Mouse (Mus musculus) intestine, embryonic 14.5 days (tissue): ENCODE results near the gene Catip. TPM values are rescaled to one million over a fixed set of nuclear protein-coding genes. Genes with fewer than 3 reads are reported as not detected.
"Not testable (repeated sequence)": the region's sequence is repeated elsewhere in the genome, so short reads cannot be mapped to it uniquely, and the experiment has no call there.

Experiments used
- ATAC-seq: fragments of 200-750 bp; cut with Nextera tagmentation; replicated peaks from 2 replicates; pipeline ENCODE4 v1.8.0; 2017; ENCODE audit warnings: low read depth, moderate number of reproducible peaks, moderate TSS enrichment, moderate library complexity; ENCODE audit not compliant: low FRiP score, low TSS enrichment
- DNase-seq: peaks from one replicate; pipeline ENCODE4 v3.0.0-alpha.2; 2018; ENCODE audit warnings: low spot score
- H3K27ac ChIP-seq: fragments of 300-500 bp; sonication (generic); 2 replicates; pipeline ENCODE4 v1.5.1; 2014; ENCODE audit warnings: low read depth, mild to moderate bottlenecking, control low read depth
- H3K27me3 ChIP-seq: fragments of 300-500 bp; sonication (generic); replicated peaks from 2 replicates; pipeline ENCODE4 v1.6.1; 2014; ENCODE audit warnings: low read length, control low read depth; ENCODE audit not compliant: control insufficient read depth, insufficient read depth
- H3K36me3 ChIP-seq: fragments of 300-500 bp; sonication (generic); 2 replicates; pipeline ENCODE4 v1.6.1; 2014; ENCODE audit warnings: low read length, control low read depth; ENCODE audit not compliant: control insufficient read depth, insufficient read depth
- H3K4me1 ChIP-seq: fragments of 300-500 bp; sonication (generic); replicated peaks from 2 replicates; pipeline ENCODE4 v1.6.1; 2014; ENCODE audit warnings: low read length, control low read depth, mixed read lengths; ENCODE audit not compliant: control insufficient read depth, insufficient read depth
- H3K4me2 ChIP-seq: fragments of 300-500 bp; sonication (generic); 2 replicates; pipeline ENCODE4 v1.6.1; 2014; ENCODE audit warnings: low read length
- H3K4me3 ChIP-seq: fragments of 300-500 bp; sonication (generic); 2 replicates; pipeline ENCODE4 v1.5.1; 2014; ENCODE audit warnings: low read depth, low read length, control low read depth, mixed read lengths
- H3K9ac ChIP-seq: fragments of 300-500 bp; sonication (generic); 2 replicates; pipeline ENCODE4 v1.6.1; 2014; ENCODE audit warnings: mild to moderate bottlenecking, low read length
- H3K9me3 ChIP-seq: fragments of 300-500 bp; sonication (generic); 2 replicates; pipeline ENCODE4 v1.6.1; 2016; ENCODE audit warnings: low read length, control low read depth; ENCODE audit not compliant: control insufficient read depth
- WGBS: fragments of 180-500 bp; shearing (Covaris S2); extraction: QIAGEN DNeasy Blood & Tissue Kit; methylation state at CpG from one replicate; pipeline ENCODE4 v1.1.7; 2014; 5-methylcytosine and 5-hydroxymethylcytosine counted together
- polyA plus RNA-seq: library from polyadenylated mRNA; unstranded; fragments of >200 nt; fragmentation: Nextera tagmentation; extraction: Ambion mirVana; gene quantifications from 2 replicates; pipeline ENCODE4 v1.2.1, GENCODE M21; 2014

Catip gene
- polyA plus RNA-seq, result 0.60 and 0.82 TPM in 2 replicates

DNA sequence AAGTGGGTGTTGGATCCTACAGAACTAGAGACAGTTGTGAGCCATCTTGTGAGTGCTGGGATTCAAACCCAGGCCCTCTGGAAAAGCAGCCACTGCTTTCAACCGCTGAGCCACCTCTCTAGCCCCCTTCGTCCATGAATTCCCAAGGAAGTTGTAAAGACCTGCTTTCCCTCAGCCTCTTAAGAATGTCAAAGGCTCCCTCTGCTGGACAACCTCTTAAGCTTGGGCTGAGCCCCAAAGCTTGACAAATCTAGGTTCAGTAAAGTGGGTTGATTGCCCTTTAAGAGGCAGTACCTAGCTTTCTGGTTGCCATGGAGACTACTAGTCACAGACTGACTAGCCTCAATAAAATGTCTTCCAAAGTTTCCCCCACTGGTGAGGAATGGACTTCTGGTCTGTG is at the start of gene Catip:
Gene Catip (plus strand): TSS at position 297 of the 400 bp plus-strand sequence.
- no peaks in the 10 kb centered on the region for H3K36me3 ChIP-seq
- no peaks in the 10 kb centered on the region for H3K9me3 ChIP-seq
- H3K4me3 ChIP-seq, result no peak within 1 kb of the TSS
- no peaks in the 10 kb centered on the region for H3K4me1 ChIP-seq
- H3K27ac ChIP-seq, result no peak within 1 kb of the TSS
- H3K4me2 ChIP-seq, result no peak within 1 kb of the TSS
- DNase-seq, result peak; percentile 76
- no peaks in the 10 kb centered on the region for H3K27me3 ChIP-seq
- ATAC-seq, result peak; percentile 66
- no peak within 1 kb of the TSS for H3K9ac ChIP-seq
- WGBS, result 4% methylated on average over 2 of the region's 2 CpGs

GRCm38 (mm10) chr1:74313049-74313692 is 48.7 kb upstream of the Catip start:
- ATAC-seq, result peak; percentile 47; the same call in 1 of the 2 replicates
- no peaks in the 10 kb centered on the region for H3K27me3 ChIP-seq
- H3K9me3 ChIP-seq, result no peaks in the 10 kb centered on the region
- no peak overlapping the region for H3K4me3 ChIP-seq
- DNase-seq, result no peak
- no peak overlapping the region for H3K27ac ChIP-seq
- H3K4me1 ChIP-seq, result peaks cover 5% of the 10 kb centered on the region; the same call in 1 of the 2 replicates
- no peaks in the 10 kb centered on the region for H3K36me3 ChIP-seq
- H3K4me2 ChIP-seq, result no peak overlapping the region
- H3K9ac ChIP-seq, result no peak overlapping the region
- 6% methylated on average over 3 of the region's 3 CpGs for WGBS

- Histone ChIP-seq H3K4me1 (0 out of 2 replicates have a peak, but pooled peaks cover 3% of the 10 kb centered on the region), H3K27ac (no peak overlapping the region), H3K36me3 (no peaks in the 10 kb centered on the region), H3K27me3 (no peaks in the 10 kb centered on the region), H3K4me2 (no peak overlapping the region), H3K4me3 (no peak overlapping the region), H3K9me3 (no peaks in the 10 kb centered on the region), H3K9ac (no peak overlapping the region)
- 86% methylated on average over 3 of the region's 3 CpGs for WGBS
- ATAC-seq, result no peak
- no peak for DNase-seq
These were observed 47.1 kb upstream of the Catip start for GRCm38 (mm10) chr1:74314796-74315195.

- ATAC-seq (no peak), DNase-seq (no peak)
- Histone ChIP-seq H3K9ac (no peak overlapping the region), H3K27ac (no peak overlapping the region), H3K36me3 (no peaks in the 10 kb centered on the region), H3K4me3 (no peak overlapping the region), H3K27me3 (no peaks in the 10 kb centered on the region), H3K4me1 (no peaks in the 10 kb centered on the region), H3K9me3 (no peaks in the 10 kb centered on the region), H3K4me2 (no peak overlapping the region)
- whole genome bisulfite sequencing, result 77% methylated on average over 4 of the region's 4 CpGs
These were observed 45.6 kb upstream of the Catip start for GRCm38 (mm10) chr1:74316114-74316827.

- WGBS, result 87% methylated on average over 3 of the region's 3 CpGs
- no peaks in the 10 kb centered on the region for H3K4me1 ChIP-seq
- no peak overlapping the region for H3K4me2 ChIP-seq
- ATAC-seq, result no peak
- no peak overlapping the region for H3K9ac ChIP-seq
- H3K4me3 ChIP-seq, result no peak overlapping the region
- no peaks in the 10 kb centered on the region for H3K27me3 ChIP-seq
- no peak overlapping the region for H3K27ac ChIP-seq
- no peak for DNase-seq
- no peaks in the 10 kb centered on the region for H3K36me3 ChIP-seq
- no peaks in the 10 kb centered on the region for H3K9me3 ChIP-seq
These were observed 43.2 kb upstream of the Catip start for GRCm38 (mm10) chr1:74318711-74319110.

- H3K9me3 ChIP-seq, result no peaks in the 10 kb centered on the region
- no peak overlapping the region for H3K4me2 ChIP-seq
- H3K27ac ChIP-seq, result no peak overlapping the region
- no peak overlapping the region for H3K4me3 ChIP-seq
- 45% methylated on average over 3 of the region's 3 CpGs for WGBS
- H3K27me3 ChIP-seq, result no peaks in the 10 kb centered on the region
- ATAC-seq, result no peak
- H3K36me3 ChIP-seq, result no peaks in the 10 kb centered on the region
- no peaks in the 10 kb centered on the region for H3K4me1 ChIP-seq
- H3K9ac ChIP-seq, result no peak overlapping the region
- no peak for DNase-seq
These were observed 40.5 kb upstream of the Catip start for GRCm38 (mm10) chr1:74321396-74321795.

DNA sequence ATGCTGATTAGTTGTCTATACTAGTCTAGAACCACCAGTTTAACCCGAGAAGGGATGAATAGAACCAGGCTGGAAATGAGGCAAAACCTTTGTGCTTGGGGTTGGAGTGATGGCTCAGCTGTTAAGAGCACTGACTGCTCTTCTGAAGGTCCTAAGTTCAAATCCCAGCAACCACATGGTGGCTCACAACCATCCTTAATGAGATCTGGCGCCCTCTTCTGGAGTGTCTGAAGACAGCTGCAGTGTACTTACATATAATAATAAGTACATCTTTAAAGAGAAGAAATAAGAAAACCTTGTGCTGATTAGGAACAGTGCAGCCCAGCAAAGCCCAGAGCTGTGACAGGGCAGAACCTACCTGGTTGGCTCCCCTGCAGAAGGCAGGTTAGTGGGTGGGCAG is 35.0 kb upstream of the Catip start:
- DNase-seq, ATAC-seq, H3K4me3 ChIP-seq, H3K9me3 ChIP-seq, H3K27ac ChIP-seq, H3K4me2 ChIP-seq, H3K36me3 ChIP-seq, H3K27me3 ChIP-seq, H3K4me1 ChIP-seq, H3K9ac ChIP-seq: not testable (repeated sequence)
- 75% methylated on average over 2 of the region's 2 CpGs for WGBS

DNA sequence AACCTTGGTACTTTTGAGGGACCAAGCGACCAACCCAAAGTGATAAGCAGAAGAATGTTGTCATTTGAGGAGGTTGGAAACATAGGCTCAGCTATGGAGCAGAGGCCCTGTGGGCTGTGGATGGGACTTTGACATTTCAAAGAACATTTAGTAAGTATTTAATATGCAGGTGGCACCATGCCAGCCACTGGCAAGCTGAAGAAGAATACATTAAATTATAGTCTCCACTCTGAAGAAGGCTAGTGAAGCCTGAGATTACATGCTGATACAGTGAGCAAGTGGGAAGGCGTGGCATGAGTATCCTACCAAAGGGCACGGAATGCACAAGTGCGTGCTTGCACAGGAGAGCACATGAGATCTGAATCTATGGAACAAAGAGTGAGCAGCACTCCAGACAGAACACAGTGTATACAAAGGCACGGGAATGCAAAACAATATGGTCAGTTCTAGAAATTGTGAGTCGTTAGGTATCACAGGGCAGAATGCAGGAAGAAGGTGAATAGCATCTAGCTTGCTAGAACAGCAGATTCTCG is 31.9 kb upstream of the Catip start:
- no peak for ATAC-seq
- WGBS, result 63% methylated on average over 7 of the region's 7 CpGs

More for the DNA sequence above, 31.9 kb upstream of the Catip start:
- H3K9me3 ChIP-seq, result no peaks in the 10 kb centered on the region
- H3K4me2 ChIP-seq, result no peak overlapping the region
- H3K4me1 ChIP-seq, result peaks cover 13% of the 10 kb centered on the region
- no peak overlapping the region for H3K9ac ChIP-seq
- H3K4me3 ChIP-seq, result no peak overlapping the region
- H3K27me3 ChIP-seq, result no peaks in the 10 kb centered on the region
- DNase-seq, result no peak
- H3K36me3 ChIP-seq, result no peaks in the 10 kb centered on the region
- H3K27ac ChIP-seq, result no peak overlapping the region
